Mouse (Mus musculus) activated CD4-positive, CD25-positive, alpha-beta regulatory T cell, adult 4 months (primary cell): ENCODE measurements around the gene Tsen2. TPM values are rescaled to one million over a fixed set of nuclear protein-coding genes. Genes with fewer than 3 reads are reported as not detected.

Experiments
- ATAC-seq: one replicate; pipeline ENCODE4 v1.8.0; 2017
- polyA plus RNA-seq, 2 experiments: library from polyadenylated mRNA; unstranded; fragments of 100-300 nt; shearing (Covaris generic); gene quantifications; one replicate each; pipeline ENCODE4 v1.2.1; 2017

Tsen2 gene
- polyA plus RNA-seq, result 10 to 100 TPM in 1 of 2 experiments, 1 to 10 TPM in 1; 9.8 to 12.4 TPM

GRCm38 (mm10) chr6:115544442-115544970 lies at the start of gene Tsen2:
Gene Tsen2, plus strand, starts transcription at chr6:115544664.
- ATAC-seq, result peak; percentile 95

GRCm38 (mm10) chr6:115499540-115499939 lies 44.9 kb upstream of the Tsen2 start:
- no peak for ATAC-seq

- no peak for ATAC-seq
Observed at GRCm38 (mm10) chr6:115500234-115500633, 44.2 kb upstream of the Tsen2 start.

GRCm38 (mm10) chr6:115501131-115501530 lies 43.3 kb upstream of the Tsen2 start:
- ATAC-seq, result no peak

- no peak for ATAC-seq
Observed at GRCm38 (mm10) chr6:115503038-115503437, 41.4 kb upstream of the Tsen2 start.

GRCm38 (mm10) chr6:115503549-115504159 lies 40.8 kb upstream of the Tsen2 start:
- ATAC-seq, result no peak

- ATAC-seq, result no peak
Observed at GRCm38 (mm10) chr6:115504160-115504558, 40.3 kb upstream of the Tsen2 start.

GRCm38 (mm10) chr6:115504915-115505314 lies 39.5 kb upstream of the Tsen2 start:
- no peak for ATAC-seq

- ATAC-seq, result no peak
Observed at GRCm38 (mm10) chr6:115506425-115506824, 38.0 kb upstream of the Tsen2 start.

GRCm38 (mm10) chr6:115511447-115511846 lies 33.0 kb upstream of the Tsen2 start:
- no peak for ATAC-seq

GRCm38 (mm10) chr6:115513207-115513606 lies 31.3 kb upstream of the Tsen2 start:
- ATAC-seq, result no peak

GRCm38 (mm10) chr6:115517904-115518303 lies 26.6 kb upstream of the Tsen2 start:
- ATAC-seq, result no peak

GRCm38 (mm10) chr6:115518352-115518751 lies 26.1 kb upstream of the Tsen2 start:
- ATAC-seq, result no peak

GRCm38 (mm10) chr6:115519275-115519699 lies 25.2 kb upstream of the Tsen2 start:
- ATAC-seq, result peak; percentile 49

- ATAC-seq, result no peak
Observed at GRCm38 (mm10) chr6:115521923-115522322, 22.5 kb upstream of the Tsen2 start.

- ATAC-seq, result no peak
Observed at GRCm38 (mm10) chr6:115522691-115523146, 21.7 kb upstream of the Tsen2 start.

- no peak for ATAC-seq
Observed at GRCm38 (mm10) chr6:115523201-115523600, 21.3 kb upstream of the Tsen2 start.

- peak; percentile 69 for ATAC-seq
Observed at GRCm38 (mm10) chr6:115524449-115524990, 19.9 kb upstream of the Tsen2 start.

GRCm38 (mm10) chr6:115527418-115527817 lies 17.0 kb upstream of the Tsen2 start:
- ATAC-seq, result no peak

- ATAC-seq, result peak; percentile 53
Observed at GRCm38 (mm10) chr6:115528372-115528771, 16.1 kb upstream of the Tsen2 start.

- ATAC-seq, result no peak
Observed at GRCm38 (mm10) chr6:115534617-115535016, 9.8 kb upstream of the Tsen2 start.

GRCm38 (mm10) chr6:115536169-115536568 lies 8.3 kb upstream of the Tsen2 start:
- no peak for ATAC-seq

- ATAC-seq, result peak; percentile 94
Observed at GRCm38 (mm10) chr6:115538645-115539429, 5.6 kb upstream of the Tsen2 start.
